Mouse (Mus musculus) B cell, adult 2 months (primary cell): ENCODE measurements around the gene Ccdc186.

ENCODE experiments used
- DNase-seq, 2 experiments: peaks; one replicate each; pipeline ENCODE4 v3.0.0; 2022

Gene Ccdc186

GRCm38 (mm10) chr19:56750709-56751108, 71.3 kb downstream of the Ccdc186 start:
- DNase-seq, result no peak

DNA sequence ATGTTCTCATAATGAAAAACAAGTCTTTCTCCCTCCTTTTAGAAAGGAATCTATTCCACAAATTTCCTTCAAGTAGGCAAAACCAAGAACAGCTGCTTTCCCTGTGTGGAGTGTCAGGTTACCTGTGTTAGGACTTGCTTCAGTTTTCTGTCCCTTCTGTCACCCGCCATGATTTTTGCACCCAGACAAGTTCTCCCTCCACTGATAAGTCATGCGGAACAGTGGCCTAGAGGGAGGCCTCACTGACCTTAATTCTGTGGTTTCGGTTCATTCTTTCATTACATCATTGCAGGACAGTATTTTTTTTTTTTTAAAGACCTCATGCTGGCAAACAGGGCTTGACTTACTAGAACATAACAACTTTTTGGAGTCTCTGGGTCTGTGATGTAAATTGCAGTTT, 72.6 kb downstream of the Ccdc186 start:
- DNase-seq, result no peak

GRCm38 (mm10) chr19:56747878-56748277, 74.1 kb downstream of the Ccdc186 start:
- DNase-seq, result no peak

DNA sequence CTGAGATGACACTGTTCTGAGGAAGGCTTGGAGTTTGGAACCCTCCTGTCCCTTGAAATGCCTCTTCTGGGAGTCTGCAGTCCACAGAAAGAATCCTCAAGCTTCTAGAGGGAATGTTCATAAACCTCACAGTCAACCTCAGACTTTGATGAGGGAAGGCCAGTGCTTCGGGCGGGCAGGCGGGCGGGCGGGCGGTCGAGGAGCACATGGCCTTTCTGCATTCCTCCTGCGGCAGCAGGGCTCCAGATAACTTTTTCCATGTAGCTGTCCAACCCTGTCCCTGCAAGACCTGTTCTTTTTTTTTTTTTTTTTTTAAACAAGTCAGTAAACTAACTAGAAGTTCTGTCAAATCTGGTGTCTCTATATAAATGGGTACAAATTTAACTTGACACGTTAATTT, 75.4 kb downstream of the Ccdc186 start:
- DNase-seq, result no peak

DNA sequence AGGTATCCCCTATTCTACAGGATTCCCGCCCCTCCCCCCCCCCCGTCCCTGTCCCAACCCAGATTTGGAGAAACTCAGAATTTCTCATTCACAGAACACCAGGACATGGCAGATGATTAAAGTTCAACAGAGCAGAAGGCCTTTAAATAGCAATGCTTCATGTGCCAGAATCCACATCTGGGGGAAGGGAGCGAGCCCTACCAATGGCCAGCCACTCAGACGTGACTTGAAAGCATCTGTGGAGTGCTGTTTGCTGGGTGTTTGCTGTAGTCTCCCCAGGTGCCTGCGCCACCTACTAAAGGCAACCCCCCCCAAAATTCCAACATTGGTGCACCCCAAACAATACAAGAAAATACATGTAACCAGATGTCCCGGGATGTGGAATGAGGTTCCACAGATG, 76.5 kb downstream of the Ccdc186 start:
- DNase-seq, result no peak

DNA sequence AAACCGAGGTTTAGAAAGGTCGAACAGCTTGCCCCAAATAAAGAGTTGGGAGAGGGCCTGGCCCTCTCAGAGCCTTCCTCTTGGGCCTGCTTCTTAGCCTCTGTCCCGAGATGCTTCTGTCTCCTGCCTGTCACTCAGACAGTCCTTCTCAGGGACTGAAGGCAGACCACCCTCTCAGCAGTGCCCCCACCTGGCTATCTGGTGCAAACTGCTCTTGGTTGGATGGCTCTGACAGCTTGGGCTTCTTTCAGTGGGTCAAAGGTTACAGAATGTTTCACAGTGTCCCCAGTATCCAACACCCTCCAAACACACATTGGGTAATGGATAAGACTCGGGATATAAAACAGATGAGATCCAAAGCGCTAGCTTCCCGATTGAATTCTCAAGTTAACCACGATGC, 76.9 kb downstream of the Ccdc186 start:
- DNase-seq, result no peak
